Mouse (Mus musculus) kidney, postnatal 4 days (tissue): ENCODE results near the gene Dus2.
"Not testable (repeated sequence)": the region's sequence is repeated elsewhere in the genome, so short reads cannot be mapped to it uniquely, and the experiment has no call there.

Experiments
- DNase-seq, 2 experiments: peaks; one replicate each; pipeline ENCODE4 v3.0.0; 2021; ENCODE audit warnings: mixed read lengths in 2 of 2

The Dus2 gene

GRCm38 (mm10) chr8:105991546-105991945 lies 409 bp downstream of the Dus2 start:
- no peak for DNase-seq

- no peak for DNase-seq
Observed at GRCm38 (mm10) chr8:105992499-105992898, 1.4 kb downstream of the Dus2 start.

- DNase-seq, result no peak
Observed at GRCm38 (mm10) chr8:105993226-105993625, 2.1 kb downstream of the Dus2 start.

DNA sequence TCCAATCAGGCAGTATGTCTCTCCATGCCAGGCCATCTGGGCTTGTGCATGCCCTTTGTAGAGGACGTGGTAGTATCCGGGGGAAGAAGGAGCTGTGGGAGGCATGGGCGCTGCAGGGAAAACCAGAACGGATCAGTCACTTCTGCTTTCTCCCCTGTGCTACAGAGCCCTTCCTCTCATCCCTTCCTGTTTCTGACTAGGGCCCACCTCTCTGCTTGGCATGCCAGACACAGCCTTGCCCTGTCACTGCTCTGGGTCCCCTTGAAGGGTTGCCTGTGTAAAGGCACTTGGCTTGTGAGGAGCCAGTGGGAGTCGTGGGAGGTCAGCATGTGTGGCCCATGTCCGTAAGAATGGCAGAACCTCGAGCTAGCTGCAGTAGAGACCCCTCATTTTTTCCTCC lies 5.2 kb downstream of the Dus2 start:
- no peak for DNase-seq

- DNase-seq, result no peak
Observed at GRCm38 (mm10) chr8:105998971-105999370, 7.8 kb downstream of the Dus2 start.

DNA sequence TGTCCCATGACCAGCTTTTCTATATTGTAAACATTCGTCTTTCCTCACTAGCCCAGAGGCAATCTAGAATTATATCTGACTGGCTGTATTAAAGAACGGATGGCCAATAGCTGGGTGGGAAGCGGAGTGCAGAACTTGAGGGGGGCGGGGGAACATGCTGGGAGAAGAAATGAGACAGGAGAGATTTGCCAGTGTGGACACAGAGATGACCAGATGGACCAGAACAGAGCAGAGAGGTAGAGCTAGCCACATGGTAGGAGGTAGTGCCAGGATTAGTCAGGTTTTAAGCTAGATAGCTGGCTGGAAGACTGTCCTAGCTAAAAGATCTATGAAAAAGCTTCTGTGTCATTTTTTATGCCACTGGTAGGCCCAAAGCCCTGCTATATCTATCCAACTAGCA lies 10.8 kb downstream of the Dus2 start:
- DNase-seq, result no peak

DNA sequence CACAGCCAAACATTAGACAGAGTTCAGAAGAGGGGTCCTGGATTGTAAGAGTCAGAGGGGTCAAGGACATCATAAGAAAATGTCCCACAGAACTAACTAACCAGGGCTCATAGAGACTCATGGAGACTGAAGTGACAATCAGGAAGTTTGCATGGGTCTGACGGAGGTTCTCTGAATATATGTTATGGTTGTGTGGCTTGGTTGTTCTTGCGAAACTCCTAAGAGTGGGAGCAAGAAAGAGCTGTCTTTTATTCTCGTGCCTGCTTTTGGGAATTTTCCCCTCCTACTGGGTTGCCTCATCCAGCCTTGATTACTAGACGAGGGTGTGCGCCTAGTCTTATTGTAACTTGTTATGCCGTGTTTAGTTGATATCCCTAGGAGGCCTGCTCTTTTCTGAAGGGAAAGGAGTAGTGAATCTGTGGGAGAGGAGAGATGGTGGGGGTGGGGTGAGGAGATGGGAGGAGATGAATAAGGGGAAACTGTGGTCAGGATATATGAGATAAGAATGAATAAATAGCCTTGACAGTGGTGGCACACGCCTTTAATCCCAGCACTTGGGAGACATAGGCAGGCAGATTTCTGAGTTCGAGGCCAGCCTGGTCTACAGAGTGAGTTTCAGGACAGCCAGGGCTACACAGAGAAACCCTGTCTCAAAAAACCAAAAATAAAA lies 13.5 kb downstream of the Dus2 start:
- DNase-seq, result no peak

GRCm38 (mm10) chr8:106005875-106006274 lies 14.7 kb downstream of the Dus2 start, which contains the start of gene Dpep2nb:
TSS of gene Dpep2nb (minus strand) at chr8:106005975.
- no peak for DNase-seq

- no peak for DNase-seq
Observed at GRCm38 (mm10) chr8:106006413-106006812, 15.3 kb downstream of the Dus2 start.

GRCm38 (mm10) chr8:106007135-106007534 lies 16.0 kb downstream of the Dus2 start:
- DNase-seq, result no peak

GRCm38 (mm10) chr8:106007891-106008290 lies 16.8 kb downstream of the Dus2 start:
- DNase-seq, result not testable (repeated sequence)

DNA sequence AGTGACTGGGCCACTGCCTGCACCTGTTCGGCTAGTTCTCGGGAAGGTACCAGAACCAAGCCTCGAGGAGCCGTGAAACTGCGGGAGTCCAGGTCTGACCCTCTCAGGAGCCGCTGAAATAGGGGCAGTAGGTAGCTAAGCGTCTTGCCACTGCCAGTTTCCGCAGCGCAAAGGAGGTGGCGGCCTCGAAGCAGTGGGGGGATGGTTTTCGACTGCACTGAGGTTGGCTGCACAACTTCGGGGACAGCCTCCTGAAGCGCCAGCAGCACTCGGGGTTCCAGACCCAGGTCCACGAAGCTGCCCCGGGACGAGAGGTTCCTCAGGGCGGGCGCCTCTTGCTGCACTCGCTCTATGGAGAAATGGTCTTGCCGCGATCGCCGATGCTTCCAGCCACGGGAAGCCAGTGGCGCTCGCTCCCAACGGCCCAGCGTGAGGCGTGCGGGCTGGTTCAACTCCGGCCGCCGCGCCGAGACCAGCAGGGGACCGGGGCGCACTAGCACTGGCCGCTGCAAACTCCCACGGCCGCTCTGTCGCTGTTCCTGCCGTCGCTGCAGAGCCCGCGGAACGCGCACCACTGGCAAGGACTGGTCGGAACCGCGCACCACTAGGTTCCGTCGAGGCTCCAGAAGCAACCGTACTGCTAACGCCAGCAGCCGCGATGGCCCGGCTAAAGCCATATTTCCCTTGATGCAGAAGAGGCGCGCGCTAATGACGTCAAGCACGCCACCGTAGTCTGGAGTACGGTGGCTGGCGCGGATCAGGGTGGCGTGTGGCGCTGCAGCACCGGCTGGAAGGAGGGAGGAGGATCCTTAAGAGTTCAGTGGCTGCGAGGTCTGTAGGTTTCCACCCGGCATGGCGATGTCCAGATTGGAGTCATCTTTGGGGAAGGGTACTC lies 19.9 kb downstream of the Dus2 start:
- peak; percentile 97 for DNase-seq

DNA sequence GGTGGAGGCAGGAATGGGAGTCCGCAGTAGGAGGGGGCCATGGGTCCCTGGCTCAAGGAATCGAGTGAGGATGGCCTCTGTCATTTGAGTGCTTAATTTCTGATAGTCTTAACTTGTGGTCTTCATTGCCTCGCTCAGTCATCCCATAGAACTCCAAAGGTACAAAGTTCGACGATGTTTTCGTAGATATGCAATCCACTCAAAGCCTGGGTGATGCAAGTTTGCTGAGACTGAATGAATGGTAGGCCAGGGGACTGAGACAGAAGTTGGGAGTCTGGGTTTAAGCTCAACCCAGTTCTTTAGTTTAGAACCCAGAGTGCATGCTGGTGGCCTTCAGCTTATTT lies 20.5 kb downstream of the Dus2 start, which contains the start of gene Ddx28:
Gene Ddx28, minus strand, starts transcription at position 240 of the 344 bp plus-strand sequence.
- no peak for DNase-seq

DNA sequence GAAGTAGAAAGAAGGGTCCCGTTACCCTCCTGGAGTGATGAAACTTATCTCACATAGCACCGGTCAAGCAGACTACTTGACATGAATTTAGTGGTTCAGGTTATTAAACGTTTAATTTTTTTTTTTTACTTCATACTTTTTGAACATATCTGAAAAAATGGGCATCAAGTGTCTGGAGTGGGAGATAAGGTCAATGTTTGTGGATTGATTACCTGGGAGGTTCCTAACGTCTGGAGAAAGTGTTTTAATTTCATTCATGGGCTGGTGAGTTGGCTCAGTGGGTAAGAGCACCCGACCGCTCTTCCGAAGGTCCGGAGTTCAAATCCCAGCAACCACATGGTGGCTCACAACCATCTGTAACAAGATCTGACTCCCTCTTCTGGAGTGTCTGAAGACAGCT lies 21.1 kb downstream of the Dus2 start:
- DNase-seq, result not testable (repeated sequence)

DNA sequence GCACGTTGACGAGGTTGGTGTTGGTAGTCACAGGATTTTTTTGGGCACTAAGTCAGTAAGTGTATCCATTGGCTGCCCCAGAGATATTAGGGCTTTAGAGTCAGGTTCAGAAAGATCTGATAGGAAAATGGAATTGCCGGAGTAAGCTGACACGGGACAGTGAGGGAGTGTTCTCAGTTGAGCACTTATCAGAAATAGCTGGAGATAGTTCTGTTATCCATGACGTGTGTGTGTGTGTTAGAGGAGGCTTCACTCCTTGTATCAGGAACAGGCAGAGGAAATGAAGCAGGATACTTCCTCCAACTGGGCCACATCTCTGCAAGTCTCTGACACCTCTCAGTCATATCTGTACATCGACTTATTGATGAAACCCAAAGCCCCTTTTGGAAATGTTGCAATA lies 25.1 kb downstream of the Dus2 start:
- DNase-seq, result no peak

- no peak for DNase-seq
Observed at GRCm38 (mm10) chr8:106017130-106017529, 26.0 kb downstream of the Dus2 start.

GRCm38 (mm10) chr8:106018039-106018438 lies 26.9 kb downstream of the Dus2 start:
- no peak for DNase-seq

DNA sequence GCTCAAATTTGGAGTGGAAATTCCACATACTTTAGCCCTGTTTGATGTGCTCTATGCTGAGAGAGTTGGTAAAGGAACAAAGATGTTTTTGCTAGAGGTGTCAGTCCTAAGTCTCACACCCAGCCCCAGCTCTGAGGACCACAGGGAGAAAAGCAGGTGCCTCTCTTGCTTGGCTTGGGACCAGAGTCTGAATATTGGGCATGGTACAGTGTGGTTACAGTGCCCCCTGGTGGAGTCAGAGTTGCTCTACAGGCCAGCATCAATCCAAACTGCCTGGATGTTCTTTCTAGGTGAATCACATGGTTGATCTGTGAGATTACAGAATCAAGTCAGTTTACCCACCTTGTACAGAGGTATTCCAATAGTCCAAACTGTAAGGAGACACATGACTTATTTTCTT lies 31.3 kb downstream of the Dus2 start:
- peak; percentile 77 to 82 for DNase-seq

DNA sequence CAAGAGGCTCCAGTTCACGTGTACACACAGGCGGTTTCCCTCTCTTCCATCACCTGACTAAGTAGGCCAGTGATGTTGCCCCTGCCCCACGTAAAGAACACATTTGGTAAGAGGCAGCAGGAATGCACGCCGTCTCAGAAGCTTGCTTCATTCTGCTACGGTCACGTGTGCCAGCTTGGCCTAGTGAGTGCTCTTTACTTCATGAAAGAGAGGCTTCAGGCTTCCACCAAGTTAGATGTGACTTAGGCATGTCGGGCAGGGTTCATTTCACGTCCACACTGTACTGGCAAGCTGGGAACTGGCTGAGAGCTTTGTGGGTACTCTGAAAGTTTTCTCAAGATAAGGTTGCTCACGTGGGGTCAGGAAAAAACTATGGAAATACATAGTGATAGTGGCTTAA lies 47.6 kb downstream of the Dus2 start:
- DNase-seq, result no peak

DNA sequence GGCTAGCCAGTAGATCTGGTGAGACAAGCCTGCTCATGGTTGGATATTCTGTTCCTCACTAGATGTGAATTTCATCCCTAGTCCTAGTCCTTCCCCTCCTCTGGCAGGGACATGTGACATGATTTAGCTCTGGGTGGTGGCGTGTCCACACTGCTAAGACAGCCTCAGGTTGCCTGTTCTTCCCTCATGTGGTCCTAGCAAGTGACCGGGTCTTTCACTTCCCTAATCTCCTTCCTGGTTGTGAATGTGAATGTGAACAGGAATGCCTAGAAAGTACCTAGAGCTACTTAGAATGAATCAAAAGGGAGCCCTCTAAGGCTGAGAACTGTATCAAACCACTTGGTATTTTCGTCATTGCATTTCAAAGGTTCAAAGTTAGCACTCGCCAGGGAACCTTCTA lies 48.5 kb downstream of the Dus2 start:
- DNase-seq, result no peak

- DNase-seq, result no peak
Observed at GRCm38 (mm10) chr8:106040218-106040617, 49.1 kb downstream of the Dus2 start.

GRCm38 (mm10) chr8:106043055-106043454 lies 51.9 kb downstream of the Dus2 start:
- no peak for DNase-seq

DNA sequence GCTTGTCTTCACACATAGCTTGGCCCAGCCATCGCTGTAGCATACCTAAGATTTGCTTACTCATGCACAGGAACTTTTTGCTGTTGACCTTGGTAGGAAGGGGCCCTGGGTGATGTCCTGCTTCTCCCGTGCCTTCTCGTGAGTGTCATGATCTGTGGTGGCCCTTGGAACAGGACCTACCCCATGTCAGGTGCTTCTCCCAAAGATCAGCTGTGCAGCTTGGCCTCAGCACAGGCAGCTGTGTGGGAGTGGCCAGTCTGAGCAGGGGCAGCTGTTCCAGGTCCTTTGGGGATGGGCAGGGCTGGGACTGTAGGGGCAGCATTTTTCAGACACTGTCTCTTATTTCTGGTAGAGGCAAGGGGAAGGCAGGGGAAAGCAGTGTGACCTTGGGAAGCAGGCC lies 53.0 kb downstream of the Dus2 start:
- peak; percentile 53 to 65 for DNase-seq

GRCm38 (mm10) chr8:106046872-106047559 lies 55.9 kb downstream of the Dus2 start:
- no peak for DNase-seq
